Mouse (Mus musculus) ovary, postnatal 14 days (tissue): ENCODE measurements around the gene Mcf2.

Source experiments
- DNase-seq: peaks from one replicate; pipeline ENCODE4 v3.0.0; 2022; ENCODE audit warnings: low spot score

Mcf2 gene

DNA sequence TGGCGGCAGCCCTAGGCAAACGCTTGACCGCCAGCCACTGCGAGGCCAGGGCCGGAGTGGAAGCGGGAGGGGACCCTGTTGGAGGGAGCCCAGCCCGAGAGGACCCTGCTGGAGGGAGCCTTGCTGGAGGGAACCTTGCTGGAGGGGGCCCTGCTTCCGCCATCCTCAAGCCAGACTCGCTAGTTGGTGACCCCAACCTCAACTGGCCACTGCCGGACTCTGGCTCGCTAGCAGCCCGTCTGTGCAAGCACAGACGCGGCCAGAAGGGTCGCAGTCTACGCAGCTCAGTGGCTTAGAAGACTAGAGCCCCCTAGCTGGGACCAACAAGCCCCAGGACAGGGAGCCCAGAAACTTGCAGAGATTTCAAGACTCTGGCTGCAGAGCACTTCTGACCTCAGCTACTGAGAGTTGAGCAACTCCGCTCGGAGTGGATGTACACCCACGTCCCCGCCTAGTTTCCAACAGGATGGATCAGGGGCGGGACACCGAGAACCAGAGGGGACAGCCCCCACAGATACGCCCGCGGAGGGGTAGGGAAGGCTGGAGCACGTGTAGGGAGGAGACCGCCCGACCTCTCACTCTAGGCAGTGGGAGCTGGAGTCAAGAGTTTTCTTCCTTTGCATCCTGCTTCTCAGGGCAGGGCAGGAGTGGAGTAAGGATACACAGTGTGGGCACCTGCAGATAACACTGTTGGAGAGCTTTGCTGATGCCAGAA is at the start of gene Mcf2:
Gene Mcf2, minus strand, starts transcription at position 346 of the 715 bp plus-strand sequence.
- peak; percentile 4 for DNase-seq

DNA sequence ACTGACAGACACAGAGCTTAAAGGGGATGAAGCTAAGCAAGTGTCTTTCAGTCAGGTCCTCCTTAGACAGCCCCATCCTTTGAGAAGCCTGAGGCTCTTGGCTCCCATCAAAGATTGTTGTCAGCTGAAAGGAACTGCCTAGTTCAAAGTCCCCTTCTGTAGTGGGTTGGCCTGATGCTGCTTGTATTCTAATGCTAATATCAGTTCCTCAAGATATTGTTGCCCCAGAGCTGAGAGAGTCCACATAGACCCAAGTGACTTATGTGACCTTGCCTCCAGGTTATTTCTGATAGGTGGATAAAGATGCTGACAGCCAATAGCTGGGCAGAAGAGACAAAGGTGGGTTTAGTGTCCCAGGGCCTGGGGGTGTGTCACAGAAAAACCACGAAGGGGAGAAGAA is 8.8 kb upstream of the Mcf2 start:
- DNase-seq, result no peak

DNA sequence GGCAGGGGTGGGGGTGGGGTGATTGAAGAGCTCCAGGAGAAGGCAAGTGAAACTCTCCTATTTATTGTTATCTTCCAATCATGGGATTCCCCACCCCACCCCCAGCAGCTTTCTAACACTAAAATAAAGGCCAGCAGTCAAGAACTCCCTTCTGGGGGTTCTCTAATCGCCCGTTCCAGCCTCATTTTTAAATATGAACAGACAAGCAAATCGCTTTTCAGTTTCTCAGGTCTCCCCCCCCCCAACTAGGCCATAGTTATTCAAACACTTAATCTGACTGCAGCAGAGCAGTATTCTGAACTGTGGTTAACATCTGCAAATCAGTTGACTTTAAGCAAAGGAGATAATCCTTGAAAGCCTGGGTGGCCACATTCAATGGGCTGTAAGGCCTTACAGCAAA is 3.7 kb upstream of the Mcf2 start:
- DNase-seq, result no peak

DNA sequence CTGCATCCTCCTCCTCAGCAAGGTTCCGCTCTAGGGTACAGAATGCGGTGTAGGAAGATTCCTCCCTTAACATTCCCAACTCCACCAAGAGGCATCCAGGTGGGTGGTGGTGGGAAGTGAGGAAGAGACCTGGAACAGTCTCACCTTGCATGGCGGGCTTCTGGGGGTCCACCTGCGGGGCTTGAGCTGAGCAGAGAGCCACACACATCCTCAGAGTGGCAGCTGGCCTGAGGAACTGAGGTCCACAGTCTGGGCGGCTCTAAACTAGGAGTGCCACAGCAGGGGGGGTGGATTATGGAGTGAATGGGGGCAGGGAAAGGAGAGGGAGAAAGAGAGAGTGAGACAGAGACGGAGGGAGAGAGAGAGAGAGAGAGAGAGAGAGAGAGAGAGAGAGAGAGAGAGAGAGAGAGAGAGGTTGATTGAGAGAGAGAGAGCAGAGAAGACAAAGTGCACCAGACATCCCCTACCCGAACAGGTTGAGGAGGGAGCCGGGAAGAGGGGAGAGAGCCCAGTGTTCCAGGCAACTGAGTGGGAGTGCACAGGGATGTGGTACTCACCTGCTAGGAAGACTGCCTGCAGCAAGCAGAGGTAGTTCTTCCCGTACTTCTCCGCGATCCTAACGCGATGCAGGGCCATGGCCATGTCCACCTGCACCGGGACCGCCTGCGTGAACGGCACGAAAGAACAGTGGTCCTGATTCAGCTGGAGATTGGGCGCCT is 705 bp downstream of the Mcf2 start:
- peak; percentile 1 for DNase-seq

DNA sequence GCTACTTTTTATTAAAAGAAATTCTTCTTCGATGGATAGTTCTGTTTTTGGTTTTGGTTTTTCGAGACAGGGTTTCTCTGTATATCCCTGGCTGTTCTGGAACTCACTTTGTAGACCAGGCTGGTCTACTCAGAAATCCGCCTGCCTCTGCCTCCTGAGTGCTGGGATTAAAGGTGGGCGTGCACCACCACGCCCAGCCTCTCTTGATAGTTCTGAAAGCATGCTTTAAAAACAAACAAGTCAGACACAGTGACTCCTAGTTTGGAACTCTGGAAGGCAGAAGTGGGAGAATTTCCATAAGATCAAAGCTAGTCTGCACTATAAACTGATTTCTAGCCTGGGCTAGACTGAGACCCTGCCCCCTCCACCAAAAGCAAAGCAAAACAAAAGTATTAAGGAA is 8.8 kb downstream of the Mcf2 start:
- DNase-seq, result no peak

DNA sequence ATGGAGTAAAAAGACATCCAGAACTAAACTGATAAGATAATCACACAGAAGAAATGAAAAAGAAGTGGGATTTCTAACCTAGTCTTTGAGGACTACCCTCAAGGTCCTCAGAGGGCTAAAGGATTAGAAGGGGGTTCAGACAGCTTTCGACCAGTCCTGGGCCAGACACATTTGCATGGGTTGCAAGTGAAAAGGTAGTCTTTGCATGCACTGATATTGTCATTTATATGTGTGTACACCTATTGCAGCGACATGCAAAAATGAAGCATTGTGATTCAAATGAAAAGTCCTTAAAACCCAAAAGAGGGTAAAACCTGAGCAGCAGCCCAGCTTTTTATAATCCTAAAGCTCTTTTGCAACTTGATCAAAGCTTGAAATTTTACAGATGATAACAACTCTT is 9.4 kb downstream of the Mcf2 start:
- no peak for DNase-seq

DNA sequence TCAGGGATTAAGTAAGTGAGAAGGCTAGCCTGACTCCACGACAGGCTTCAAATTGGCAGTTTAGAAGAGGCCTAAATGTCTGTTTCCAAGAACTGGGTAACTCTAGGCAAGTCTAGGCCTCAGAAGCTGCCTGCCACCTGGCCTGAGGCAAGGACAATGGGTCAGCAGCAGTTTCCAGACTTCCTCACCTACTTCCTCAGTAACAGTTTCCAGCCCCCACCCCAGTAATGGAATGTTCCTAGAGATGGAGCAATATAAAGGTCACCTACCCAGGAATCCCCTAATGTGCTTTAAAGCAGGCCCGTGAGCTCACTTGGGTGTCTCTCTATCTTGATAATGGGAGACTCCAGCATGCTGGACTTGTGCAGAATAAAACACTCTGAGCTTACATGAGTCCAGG is 10.1 kb downstream of the Mcf2 start:
- DNase-seq, result no peak

DNA sequence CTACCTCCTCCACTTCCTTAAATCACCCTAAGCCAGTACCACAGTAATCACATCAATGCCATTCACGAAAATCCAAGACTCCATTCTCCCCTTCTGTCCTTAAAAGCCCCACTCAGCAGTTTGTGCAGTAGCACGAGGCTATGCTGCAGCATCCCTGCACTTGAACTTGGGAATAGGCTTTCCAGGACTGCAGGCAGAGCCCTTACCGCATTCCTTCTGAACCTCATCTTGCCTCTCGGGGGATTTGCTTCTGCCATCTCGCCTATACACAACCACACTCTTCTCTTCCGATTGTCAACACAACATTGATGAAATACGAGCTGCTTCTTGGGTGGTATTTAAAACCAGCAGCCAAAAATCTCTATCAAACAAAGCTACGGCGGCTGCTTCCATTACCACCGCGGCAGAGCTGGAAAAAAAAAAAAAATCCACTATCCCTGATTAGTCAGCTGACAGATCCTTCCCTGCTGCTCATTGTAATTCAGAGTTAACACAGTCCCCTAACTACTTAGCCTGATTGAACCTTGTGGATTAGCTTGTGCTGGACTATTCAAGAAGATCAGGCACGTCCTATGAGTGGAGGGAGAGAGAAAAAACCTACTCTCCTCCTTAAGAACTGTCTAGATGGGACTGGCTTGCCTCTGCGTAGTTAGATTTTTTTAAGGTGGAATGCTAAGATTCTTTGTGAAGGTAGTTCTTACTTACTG is 31.5 kb downstream of the Mcf2 start:
- DNase-seq, result no peak

DNA sequence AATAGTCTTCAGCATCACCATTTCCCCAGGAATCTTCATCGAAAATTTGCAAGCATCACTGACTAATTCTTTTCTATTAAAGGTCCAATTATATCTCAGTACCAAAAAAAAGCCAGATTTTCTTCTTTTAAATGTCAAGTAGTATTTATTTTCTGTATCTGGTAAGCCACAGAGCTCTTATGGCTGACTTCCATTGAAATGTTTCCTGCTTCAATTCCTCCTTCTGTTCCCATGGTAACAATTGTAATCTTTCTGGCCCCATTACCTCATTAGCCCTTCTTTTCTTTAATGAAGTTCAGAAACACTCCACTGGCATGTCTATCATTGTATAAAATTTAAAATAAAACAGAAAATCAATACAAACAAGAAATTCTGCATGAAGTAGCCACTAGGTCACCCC is 103.5 kb downstream of the Mcf2 start:
- DNase-seq, result no peak

DNA sequence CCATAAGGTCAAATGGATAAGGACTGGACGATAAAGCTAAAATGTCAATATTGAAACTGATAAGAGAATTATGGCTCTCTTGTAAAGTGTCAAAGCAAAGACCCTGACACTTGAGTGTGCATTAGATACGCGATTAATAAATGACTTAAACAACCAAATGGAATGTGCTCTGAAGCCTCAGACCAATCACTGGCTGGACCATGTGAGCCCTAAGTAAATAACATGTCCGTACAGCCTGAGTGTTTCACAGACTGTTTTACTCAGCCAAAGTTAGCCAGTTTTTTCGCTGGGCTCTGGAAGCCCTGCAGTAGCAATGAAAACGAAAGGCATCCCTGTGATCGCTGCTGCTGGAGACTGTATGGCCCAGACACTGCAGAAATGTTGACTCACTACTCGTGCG is 123.7 kb downstream of the Mcf2 start:
- no peak for DNase-seq

DNA sequence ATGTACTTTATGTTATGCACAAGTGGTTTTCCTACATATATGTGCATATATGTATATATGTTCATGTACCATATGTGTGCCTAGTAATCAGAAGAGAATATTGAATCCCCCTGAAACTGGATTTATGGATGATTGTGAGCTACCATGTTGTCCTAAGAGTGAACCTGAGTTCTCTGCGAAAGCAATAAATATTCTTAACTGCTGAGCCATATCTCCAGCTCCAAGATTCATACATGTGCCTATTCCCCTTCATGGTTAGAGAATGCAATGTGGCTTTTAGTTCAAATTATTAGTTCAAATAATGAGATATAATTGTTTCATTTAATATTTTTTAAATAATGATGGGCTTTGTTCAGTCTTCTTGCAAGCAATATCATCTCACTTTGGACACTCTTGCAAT is 124.1 kb downstream of the Mcf2 start:
- DNase-seq, result no peak

DNA sequence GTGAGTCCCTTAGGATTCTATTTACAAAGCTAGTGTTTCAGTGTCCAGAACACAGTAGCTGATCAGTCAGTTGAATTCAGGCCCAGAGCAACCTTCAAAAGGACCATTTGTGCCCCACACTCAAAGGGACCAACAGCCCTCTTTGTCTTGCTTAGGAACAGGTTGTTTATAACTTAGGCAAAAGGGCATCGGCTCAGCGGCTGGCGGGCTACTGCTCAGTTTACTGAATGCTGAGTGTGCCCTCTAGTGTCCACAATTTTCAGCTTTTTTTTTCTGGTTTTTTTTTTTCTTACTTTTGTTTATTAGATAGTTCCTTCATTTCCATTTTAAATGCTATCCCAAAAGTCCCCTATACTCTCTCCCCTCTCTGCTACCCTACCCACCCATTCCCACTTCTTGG is 152.2 kb downstream of the Mcf2 start:
- DNase-seq, result no peak

DNA sequence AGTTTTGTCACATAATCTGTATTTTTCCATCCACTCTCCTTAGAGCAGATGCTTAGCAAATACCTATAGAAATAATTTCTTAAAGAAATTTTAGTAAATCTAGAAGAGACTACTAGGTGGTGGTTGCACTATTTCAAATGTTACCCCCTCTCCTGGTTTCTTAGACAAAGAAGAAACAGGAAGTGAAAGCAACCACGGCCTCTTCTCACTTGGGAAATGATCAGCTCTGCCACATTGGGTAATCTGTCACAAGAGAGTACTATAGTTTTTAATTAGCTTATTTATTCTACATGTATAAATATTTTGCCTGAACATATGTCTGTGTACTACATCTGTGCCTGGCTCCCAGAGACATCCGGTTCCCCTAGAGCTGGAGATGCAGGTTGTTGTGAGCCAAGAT is 157.3 kb downstream of the Mcf2 start:
- DNase-seq, result no peak

DNA sequence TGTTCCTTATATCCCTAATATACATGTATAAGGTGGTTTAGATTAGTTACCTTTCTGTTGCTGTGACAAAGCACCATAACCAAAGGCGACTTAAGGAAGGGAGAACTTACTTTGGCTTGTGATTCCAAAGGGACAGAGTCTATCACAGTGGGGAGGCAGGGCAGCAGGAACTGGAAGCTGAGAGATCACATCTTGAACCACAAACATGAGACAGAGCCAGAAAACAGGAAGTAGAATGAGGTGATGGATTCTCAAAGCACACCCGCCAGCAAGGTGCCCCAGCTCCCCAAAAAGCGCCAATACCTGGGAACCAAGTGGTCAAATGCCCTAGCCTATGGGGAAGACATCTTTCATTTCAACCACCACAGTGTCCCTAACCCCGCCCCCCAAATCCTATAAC is 157.9 kb downstream of the Mcf2 start:
- DNase-seq, result no peak

DNA sequence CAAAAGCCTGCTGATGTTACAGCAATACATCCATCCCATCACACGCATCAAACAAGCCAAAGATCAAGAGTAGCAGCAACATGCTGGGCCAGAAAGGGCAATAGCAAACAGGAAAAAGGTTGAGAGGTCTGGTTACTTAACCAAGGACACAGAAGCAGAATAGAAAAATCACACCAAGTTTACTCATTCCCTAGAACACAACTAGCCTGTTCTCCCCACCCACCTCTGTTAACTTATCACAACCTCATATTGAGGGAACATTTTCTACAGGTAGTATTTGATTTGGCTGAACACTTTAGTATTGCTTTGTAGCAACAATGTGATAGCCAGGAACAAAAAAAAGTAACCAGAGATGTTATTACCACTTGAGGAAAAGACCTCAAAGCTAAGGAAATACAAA is 164.3 kb downstream of the Mcf2 start:
- DNase-seq, result no peak

DNA sequence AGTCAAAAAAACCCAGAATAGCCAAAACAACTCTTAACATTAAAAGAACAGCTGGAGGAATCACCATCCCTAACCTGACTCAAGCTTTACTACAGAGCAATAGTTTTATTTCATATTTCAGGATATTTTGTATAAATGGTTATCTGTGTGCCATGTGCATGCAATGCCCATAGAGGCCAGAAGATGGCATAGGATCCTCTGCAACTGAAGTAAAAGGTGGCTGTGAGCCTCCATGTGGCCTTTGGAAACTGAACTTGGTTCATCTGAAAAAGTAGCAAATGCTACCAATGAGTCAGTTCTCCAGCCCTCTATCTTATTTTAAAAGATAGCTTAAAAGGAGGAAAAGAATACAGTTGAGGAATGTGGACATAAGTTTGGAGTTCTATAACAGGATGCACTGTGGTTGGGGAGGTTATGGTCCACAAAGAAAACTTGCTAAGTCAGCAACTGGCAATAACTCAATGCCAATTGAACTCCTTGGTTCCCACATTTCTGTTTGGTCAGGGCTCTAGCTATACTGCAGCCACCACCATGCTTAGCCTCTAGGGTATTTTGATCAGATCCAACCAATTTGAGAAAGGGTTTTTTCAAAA is 165.7 kb downstream of the Mcf2 start:
- peak; percentile 11 for DNase-seq
